Mouse (Mus musculus) frontal cortex, adult (tissue): ENCODE measurements at regions not wholly inside any gene's neighbourhood (a gene's known extent, or its start where the extent isn't known, plus 50 kb on each side); places are given as distances from the start of the nearest gene placed in this dataset.

Experiments used
- ATAC-seq: cut with Nextera tagmentation; 2 replicates; pipeline ENCODE4 v1.9.2; 2017; ENCODE audit warnings: mild to moderate bottlenecking, moderate library complexity, mixed read lengths; ENCODE audit not compliant: low TSS enrichment

GRCm38 (mm10) chr11:23996250-23996649 lies 78.6 kb downstream of the A830031A19Rik start:
- no peak for ATAC-seq

DNA sequence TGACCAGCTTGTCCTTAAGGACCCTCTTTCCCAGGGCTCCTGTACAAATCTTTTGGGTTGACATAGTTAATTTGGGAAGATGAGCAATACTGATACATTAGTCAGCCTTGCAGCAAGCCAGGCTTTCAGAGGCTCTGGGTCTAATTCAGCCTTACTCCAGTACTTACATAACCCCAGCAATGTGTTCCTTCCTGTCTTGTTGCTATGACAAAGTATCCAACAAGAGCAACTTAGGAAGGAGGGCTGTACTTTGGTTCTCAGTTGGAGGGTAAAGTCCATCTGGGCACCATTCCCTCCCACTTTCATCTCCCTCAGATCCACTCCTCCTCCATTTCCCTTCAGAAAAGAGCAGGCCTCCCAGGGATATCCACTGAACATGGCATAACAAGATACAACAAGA lies 80.7 kb downstream of the A830031A19Rik start:
- ATAC-seq = peak; percentile 97

- ATAC-seq = no peak
Measured at GRCm38 (mm10) chr11:23987532-23988450, 87.1 kb downstream of the A830031A19Rik start.

DNA sequence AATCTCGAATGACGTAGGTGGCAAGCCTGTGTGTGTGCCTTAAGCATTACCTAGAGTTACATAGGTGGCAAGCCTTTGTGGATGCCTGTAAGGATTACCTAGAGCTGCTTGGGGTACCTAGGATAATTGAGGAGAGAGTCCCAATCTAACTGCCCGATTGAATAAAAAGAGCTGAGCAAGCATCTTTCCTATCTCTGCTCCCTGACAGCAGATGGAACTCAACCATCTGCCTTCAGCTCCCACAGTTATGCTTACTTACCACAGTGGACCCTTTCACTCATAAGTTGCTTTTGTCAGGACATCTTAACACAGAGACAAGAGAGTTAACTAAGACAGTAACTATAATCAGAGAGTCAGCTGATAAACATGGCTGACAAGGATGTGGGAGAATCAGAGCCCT lies 89.6 kb downstream of the A830031A19Rik start:
- ATAC-seq = no peak

DNA sequence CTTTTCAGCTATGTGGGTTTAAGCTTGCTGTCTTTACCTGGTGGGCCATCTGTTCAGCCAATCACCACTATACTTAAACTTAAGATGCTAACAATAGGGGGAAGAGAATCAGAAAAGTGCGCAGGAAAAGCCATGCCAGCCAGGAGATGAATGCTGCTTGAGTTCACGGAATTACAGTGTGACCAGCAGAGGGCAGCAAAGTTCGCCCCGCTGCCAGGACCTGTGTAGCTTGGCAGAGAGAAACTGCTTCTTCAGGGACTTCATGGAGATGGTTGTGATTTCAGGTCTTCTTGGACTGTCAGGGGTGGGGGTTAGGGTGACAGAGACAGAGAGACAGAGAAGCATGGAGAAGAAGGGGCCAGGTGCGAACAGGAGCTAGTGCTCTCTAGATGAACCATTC lies 84.3 kb upstream of the Papolg start:
- peak; percentile 73 for ATAC-seq

GRCm38 (mm10) chr11:23978300-23978699 lies 83.2 kb upstream of the Papolg start:
- peak; percentile 58 for ATAC-seq

- peak; percentile 57 for ATAC-seq
Measured at GRCm38 (mm10) chr11:23977096-23977495, 82.0 kb upstream of the Papolg start.

DNA sequence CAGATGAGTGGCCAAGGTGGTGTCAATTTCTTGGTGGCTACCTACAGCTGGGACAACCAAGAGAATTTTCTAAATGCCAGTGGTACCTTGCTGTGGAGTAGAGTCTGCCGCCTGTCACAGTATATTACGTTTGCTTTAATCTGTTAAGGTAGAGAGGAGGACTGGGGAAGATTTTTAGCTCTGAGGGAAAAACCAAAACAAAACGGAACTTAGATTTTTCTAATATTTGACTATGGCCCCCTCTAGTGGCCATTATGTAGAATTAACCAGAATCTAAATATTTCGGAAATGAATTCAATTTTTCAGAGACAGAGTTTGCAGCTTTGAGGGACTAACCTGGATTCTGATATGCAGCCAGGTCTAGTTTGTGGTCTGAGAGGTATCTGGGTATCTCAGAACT lies 59.3 kb upstream of the Papolg start:
- peak; percentile 64 for ATAC-seq

GRCm38 (mm10) chr11:23945966-23946365 lies 50.9 kb upstream of the Papolg start:
- no peak for ATAC-seq
